Mouse (Mus musculus) kidney, embryonic 14.5 days (tissue): ENCODE measurements around the gene Tnfrsf13c. TPM values are rescaled to one million over a fixed set of nuclear protein-coding genes. Genes with fewer than 3 reads are reported as not detected.

Source experiments
- ATAC-seq: fragments of 200-750 bp; cut with Nextera tagmentation; 2 replicates; pipeline ENCODE4 v1.8.0; 2017; ENCODE audit warnings: moderate number of reproducible peaks, mild to moderate bottlenecking, moderate TSS enrichment, moderate library complexity; ENCODE audit not compliant: low FRiP score, low TSS enrichment
- H3K27ac ChIP-seq: fragments of 300-500 bp; sonication (generic); 2 replicates; pipeline ENCODE4 v1.5.1; 2014; ENCODE audit warnings: low read depth, mild to moderate bottlenecking, low read length, moderate library complexity, mixed read lengths
- H3K27me3 ChIP-seq: fragments of 300-500 bp; sonication (generic); 2 replicates; pipeline ENCODE4 v1.6.1; 2014; ENCODE audit warnings: mild to moderate bottlenecking, low read length; ENCODE audit not compliant: control insufficient read depth, insufficient read depth
- H3K36me3 ChIP-seq: fragments of 300-500 bp; sonication (generic); 2 replicates; pipeline ENCODE4 v1.6.1; 2014; ENCODE audit warnings: low read length, mixed read lengths; ENCODE audit not compliant: control insufficient read depth, insufficient read depth
- H3K4me1 ChIP-seq: fragments of 300-500 bp; sonication (generic); 2 replicates; pipeline ENCODE4 v1.6.1; 2014; ENCODE audit warnings: low read length, mixed read lengths; ENCODE audit not compliant: control insufficient read depth, insufficient read depth
- H3K4me2 ChIP-seq: fragments of 300-500 bp; sonication (generic); replicated peaks from 2 replicates; pipeline ENCODE4 v1.6.1; 2014; ENCODE audit warnings: low read depth, mild to moderate bottlenecking, low read length
- H3K4me3 ChIP-seq: fragments of 300-500 bp; sonication (generic); 2 replicates; pipeline ENCODE4 v1.5.1; 2014; ENCODE audit warnings: mild to moderate bottlenecking, low read length
- H3K9ac ChIP-seq: fragments of 300-500 bp; sonication (generic); 2 replicates; pipeline ENCODE4 v1.6.1; 2014; ENCODE audit warnings: low read depth, mild to moderate bottlenecking, low read length, moderate library complexity
- H3K9me3 ChIP-seq: fragments of 300-500 bp; sonication (generic); 2 replicates; pipeline ENCODE4 v1.6.1; 2016; ENCODE audit warnings: low read length; ENCODE audit not compliant: control insufficient read depth
- WGBS: fragments of 180-500 bp; shearing (Covaris S2); extraction: QIAGEN DNeasy Blood & Tissue Kit; methylation state at CpG from one replicate; pipeline ENCODE4 v1.1.7; 2014; 5-methylcytosine and 5-hydroxymethylcytosine counted together
- polyA plus RNA-seq: library from polyadenylated mRNA; unstranded; fragments of >200 nt; fragmentation: Nextera tagmentation; extraction: Ambion mirVana; gene quantifications from 2 replicates; pipeline ENCODE4 v1.2.1, GENCODE M21; 2014

Gene Tnfrsf13c
- polyA plus RNA-seq, 1 experiment from 2014 or later = 0.12 TPM

- H3K4me2 ChIP-seq = no peak overlapping the region; the same call in 1 of the 2 replicates
- no peaks in the 10 kb centered on the region for H3K9me3 ChIP-seq
- peaks cover 34% of the 10 kb centered on the region for H3K36me3 ChIP-seq
- WGBS = 11% methylated on average over 34 of the region's 34 CpGs
- no peak for ATAC-seq
- H3K9ac ChIP-seq = no peak overlapping the region
- peaks cover 59% of the 10 kb centered on the region for H3K27me3 ChIP-seq
- no peak overlapping the region for H3K4me3 ChIP-seq
- H3K4me1 ChIP-seq = peaks cover 17% of the 10 kb centered on the region
- no peak overlapping the region for H3K27ac ChIP-seq
Measured at GRCm38 (mm10) chr15:82207105-82207459, 17.1 kb downstream of the Tnfrsf13c start.

DNA sequence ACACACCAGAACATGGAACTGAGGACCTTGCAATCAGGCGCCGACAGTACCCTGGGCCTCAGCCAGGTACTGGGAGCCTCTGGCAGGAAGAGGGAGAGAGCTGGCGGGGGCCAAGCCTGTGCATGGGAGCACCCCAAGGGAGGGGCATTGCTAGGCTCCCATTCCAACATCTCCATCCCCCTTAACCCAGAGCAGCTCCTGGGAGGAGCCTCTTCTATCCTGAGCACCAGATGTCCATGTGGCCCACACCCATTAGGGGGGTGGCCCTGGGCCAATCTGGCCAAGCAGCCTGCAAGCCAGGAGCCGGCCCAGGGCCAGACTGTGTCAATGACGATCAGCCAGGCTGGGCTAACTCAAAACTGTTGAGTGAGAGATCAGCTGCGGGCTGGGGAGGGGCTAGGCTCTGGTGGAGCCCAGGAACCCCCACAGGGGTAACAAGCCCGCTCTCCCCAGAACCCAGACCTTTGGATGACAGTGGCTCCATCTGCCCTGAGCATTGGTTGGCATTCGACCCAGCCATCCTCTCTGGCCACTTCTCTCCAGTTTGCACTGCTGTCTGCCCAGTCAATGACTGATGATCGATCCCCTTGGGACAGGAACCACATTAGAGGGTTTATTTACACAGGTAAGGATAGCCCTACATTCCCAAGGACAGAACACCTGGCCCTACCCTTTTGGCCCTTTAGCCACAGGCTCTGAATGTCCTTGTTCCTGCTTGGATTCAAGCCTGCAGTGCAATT, 17.6 kb downstream of the Tnfrsf13c start:
- WGBS = 58% methylated on average over 9 of the region's 9 CpGs
- peaks cover 12% of the 10 kb centered on the region; the same call in 1 of the 2 replicates for H3K4me1 ChIP-seq
- no peak overlapping the region for H3K9ac ChIP-seq
- ATAC-seq = no peak
- H3K9me3 ChIP-seq = no peaks in the 10 kb centered on the region
- no peak overlapping the region for H3K4me3 ChIP-seq
- H3K27ac ChIP-seq = no peak overlapping the region
- peaks cover 54% of the 10 kb centered on the region for H3K27me3 ChIP-seq
- peaks cover 39% of the 10 kb centered on the region for H3K36me3 ChIP-seq
- H3K4me2 ChIP-seq = no peak overlapping the region

DNA sequence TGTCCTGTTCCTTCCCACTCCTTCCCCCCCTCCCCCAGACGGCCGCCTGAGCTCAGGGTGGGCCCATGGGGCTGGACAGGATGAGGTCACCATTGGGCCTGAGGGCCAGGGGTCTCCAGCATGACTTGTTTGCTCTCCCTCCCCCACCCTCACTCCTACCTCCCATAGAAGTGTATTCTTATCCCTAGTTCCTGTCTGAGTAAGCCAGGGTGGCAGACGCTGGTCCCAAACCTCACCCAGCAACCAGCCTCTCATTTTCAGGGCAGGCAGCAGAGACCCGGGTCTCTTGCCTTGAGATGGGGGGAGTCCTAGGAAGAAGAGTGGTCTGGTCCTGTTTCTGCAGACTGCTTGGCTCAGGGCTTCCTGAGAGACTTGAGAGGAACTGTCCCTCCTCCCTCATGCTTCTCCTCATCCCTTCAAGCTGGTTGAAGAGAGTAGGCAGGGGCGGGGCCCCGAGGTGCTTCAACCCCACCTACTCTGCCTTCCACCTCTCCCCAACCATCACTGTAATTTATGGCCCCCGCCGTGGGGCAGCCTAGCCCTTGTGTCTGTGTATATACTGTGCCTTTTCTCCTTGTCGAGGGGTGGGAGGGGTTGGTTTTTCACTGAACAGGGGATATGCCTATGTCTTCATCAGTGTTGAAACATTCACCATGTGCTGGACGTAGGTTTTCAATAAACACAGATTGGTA, 19.3 kb downstream of the Tnfrsf13c start:
- Histone ChIP-seq H3K4me1 (peaks cover 8% of the 10 kb centered on the region; the same call in 1 of the 2 replicates), H3K27me3 (peaks cover 37% of the 10 kb centered on the region), H3K36me3 (peaks cover 53% of the 10 kb centered on the region), H3K27ac (no peak overlapping the region), H3K4me2 (no peak overlapping the region), H3K4me3 (no peak overlapping the region), H3K9ac (no peak overlapping the region), H3K9me3 (no peaks in the 10 kb centered on the region)
- 45% methylated on average over 10 of the region's 10 CpGs for WGBS
- no peak for ATAC-seq

GRCm38 (mm10) chr15:82203611-82204351, 20.4 kb downstream of the Tnfrsf13c start:
- Histone ChIP-seq H3K27ac (no peak overlapping the region), H3K27me3 (peaks cover 29% of the 10 kb centered on the region), H3K9ac (no peak overlapping the region), H3K36me3 (peaks cover 64% of the 10 kb centered on the region), H3K4me3 (no peak overlapping the region), H3K4me2 (no peak overlapping the region), H3K4me1 (peaks cover 8% of the 10 kb centered on the region; the same call in 1 of the 2 replicates), H3K9me3 (no peaks in the 10 kb centered on the region)
- WGBS = 89% methylated on average over 20 of the region's 20 CpGs
- no peak for ATAC-seq

DNA sequence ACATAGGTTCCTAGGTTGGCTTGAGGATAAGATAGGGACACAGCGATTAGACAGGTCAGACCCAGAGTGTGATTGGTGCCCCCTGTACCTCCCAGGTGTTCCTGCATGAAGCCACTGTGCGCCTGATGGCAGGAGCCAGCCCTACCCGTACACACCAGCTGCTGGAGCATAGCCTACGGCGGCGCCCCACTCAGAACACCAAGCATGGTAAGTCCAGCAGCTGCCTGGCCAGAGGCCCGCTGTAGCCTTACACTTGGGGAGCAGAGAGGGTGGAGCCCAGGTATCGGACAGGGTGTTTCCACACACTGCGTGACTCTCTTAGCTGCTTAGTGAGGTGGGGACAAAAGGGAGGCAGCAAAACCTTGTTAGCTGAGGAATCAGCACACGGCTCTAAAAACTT, 21.1 kb downstream of the Tnfrsf13c start:
- no peak overlapping the region for H3K9ac ChIP-seq
- peaks cover 8% of the 10 kb centered on the region; the same call in 1 of the 2 replicates for H3K4me1 ChIP-seq
- H3K4me3 ChIP-seq = no peak overlapping the region
- no peaks in the 10 kb centered on the region for H3K9me3 ChIP-seq
- peaks cover 71% of the 10 kb centered on the region for H3K36me3 ChIP-seq
- no peak overlapping the region for H3K27ac ChIP-seq
- no peak for ATAC-seq
- H3K4me2 ChIP-seq = no peak overlapping the region
- peaks cover 25% of the 10 kb centered on the region for H3K27me3 ChIP-seq
- WGBS = 94% methylated on average over 10 of the region's 10 CpGs

- no peak overlapping the region for H3K9ac ChIP-seq
- H3K36me3 ChIP-seq = peaks cover 81% of the 10 kb centered on the region
- peaks cover 16% of the 10 kb centered on the region for H3K27me3 ChIP-seq
- ATAC-seq = no peak
- no peak overlapping the region for H3K27ac ChIP-seq
- WGBS = 77% methylated on average over 6 of the region's 6 CpGs
- H3K4me2 ChIP-seq = no peak overlapping the region
- H3K4me3 ChIP-seq = no peak overlapping the region
- H3K4me1 ChIP-seq = peaks cover 8% of the 10 kb centered on the region; the same call in 1 of the 2 replicates
- no peaks in the 10 kb centered on the region for H3K9me3 ChIP-seq
Measured at GRCm38 (mm10) chr15:82202086-82202485, 22.1 kb downstream of the Tnfrsf13c start.

GRCm38 (mm10) chr15:82199546-82199945, 24.6 kb downstream of the Tnfrsf13c start:
- no peak for ATAC-seq
- H3K9ac ChIP-seq = no peak overlapping the region
- no peak overlapping the region for H3K4me2 ChIP-seq
- no peak overlapping the region for H3K4me3 ChIP-seq
- no peaks in the 10 kb centered on the region for H3K27me3 ChIP-seq
- 87% methylated on average over 12 of the region's 12 CpGs for WGBS
- H3K27ac ChIP-seq = no peak overlapping the region
- H3K4me1 ChIP-seq = no peaks in the 10 kb centered on the region
- no peaks in the 10 kb centered on the region for H3K9me3 ChIP-seq
- H3K36me3 ChIP-seq = peaks cover 91% of the 10 kb centered on the region

- ATAC-seq = no peak
- peaks cover 93% of the 10 kb centered on the region for H3K36me3 ChIP-seq
- no peaks in the 10 kb centered on the region for H3K4me1 ChIP-seq
- 89% methylated on average over 7 of the region's 7 CpGs for WGBS
- H3K27me3 ChIP-seq = no peaks in the 10 kb centered on the region
- no peak overlapping the region for H3K27ac ChIP-seq
- H3K4me3 ChIP-seq = no peak overlapping the region
- no peaks in the 10 kb centered on the region for H3K9me3 ChIP-seq
- H3K4me2 ChIP-seq = no peak overlapping the region
- H3K9ac ChIP-seq = no peak overlapping the region
Measured at GRCm38 (mm10) chr15:82198342-82198741, 25.8 kb downstream of the Tnfrsf13c start.
